Mouse (Mus musculus): ENCODE results near the gene Mucl3. TPM values are rescaled to one million over a fixed set of nuclear protein-coding genes. Genes with fewer than 3 reads are reported as not detected.

Gene Mucl3
- polyA plus RNA-seq, 1 experiment from 2014 or later, result 0.14 TPM

- Histone ChIP-seq H3K9me3 (replicated peaks; ENCODE audit: control insufficient read depth, low read length, poor library complexity, severe bottlenecking) (no peaks in the 10 kb centered on the region), H3K4me2 (ENCODE audit: low read length) (peak within 1 kb of the TSS; percentile 95), H3K4me1 (ENCODE audit: control insufficient read depth, insufficient read depth, low read length) (peaks cover 7% of the 10 kb centered on the region), H3K27me3 (ENCODE audit: control insufficient read depth, insufficient read depth, low read depth, low read length) (no peaks in the 10 kb centered on the region), H3K4me3 (ENCODE audit: low read depth, low read length) (peak within 1 kb of the TSS; percentile 73), H3K27ac (ENCODE audit: low read length) (peak within 1 kb of the TSS; percentile 63), H3K36me3 (ENCODE audit: control insufficient read depth, insufficient read depth, low read length) (no peaks in the 10 kb centered on the region), H3K9ac (ENCODE audit: low read depth, low read length) (peak within 1 kb of the TSS; percentile 88)
- peak; percentile 97 for ATAC-seq
- 2% methylated on average over 23 of the region's 23 CpGs for WGBS
Measured at GRCm38 (mm10) chr17:35673416-35674035, 30.0 kb upstream of the Mucl3 start, which contains the start of gene Gtf2h4. Gene Gtf2h4 (minus strand): TSS chr17:35673739.

- Histone ChIP-seq H3K4me3 (ENCODE audit: low read depth, low read length) (no peak overlapping the region), H3K9ac (ENCODE audit: low read depth, low read length) (no peak overlapping the region), H3K9me3 (replicated peaks; ENCODE audit: control insufficient read depth, low read length, poor library complexity, severe bottlenecking) (no peaks in the 10 kb centered on the region), H3K4me1 (ENCODE audit: control insufficient read depth, insufficient read depth, low read length) (peaks cover 14% of the 10 kb centered on the region), H3K27me3 (ENCODE audit: control insufficient read depth, insufficient read depth, low read depth, low read length) (no peaks in the 10 kb centered on the region), H3K27ac (ENCODE audit: low read length) (no peak overlapping the region), H3K36me3 (ENCODE audit: control insufficient read depth, insufficient read depth, low read length) (no peaks in the 10 kb centered on the region), H3K4me2 (ENCODE audit: low read length) (no peak overlapping the region)
- 92% methylated on average over 6 of the region's 6 CpGs for WGBS
- ATAC-seq, result no peak
Measured at GRCm38 (mm10) chr17:35672527-35672926, 29.0 kb upstream of the Mucl3 start.

GRCm38 (mm10) chr17:35671846-35672245 is 28.4 kb upstream of the Mucl3 start:
- H3K4me2 ChIP-seq (ENCODE audit: low read length), result no peak overlapping the region
- H3K4me1 ChIP-seq (ENCODE audit: control insufficient read depth, insufficient read depth, low read length), result peaks cover 14% of the 10 kb centered on the region
- 88% methylated on average over 6 of the region's 6 CpGs for WGBS
- ATAC-seq, result no peak
- H3K9me3 ChIP-seq (replicated peaks; ENCODE audit: control insufficient read depth, low read length, poor library complexity, severe bottlenecking), result no peaks in the 10 kb centered on the region
- no peak overlapping the region for H3K27ac ChIP-seq (ENCODE audit: low read length)
- H3K4me3 ChIP-seq (ENCODE audit: low read depth, low read length), result no peak overlapping the region
- H3K36me3 ChIP-seq (ENCODE audit: control insufficient read depth, insufficient read depth, low read length), result no peaks in the 10 kb centered on the region
- no peaks in the 10 kb centered on the region for H3K27me3 ChIP-seq (ENCODE audit: control insufficient read depth, insufficient read depth, low read depth, low read length)
- H3K9ac ChIP-seq (ENCODE audit: low read depth, low read length), result no peak overlapping the region

- Histone ChIP-seq H3K36me3 (ENCODE audit: control insufficient read depth, insufficient read depth, low read length) (no peaks in the 10 kb centered on the region), H3K27me3 (ENCODE audit: control insufficient read depth, insufficient read depth, low read depth, low read length) (no peaks in the 10 kb centered on the region), H3K27ac (ENCODE audit: low read length) (no peak overlapping the region), H3K4me1 (ENCODE audit: control insufficient read depth, insufficient read depth, low read length) (peaks cover 19% of the 10 kb centered on the region), H3K9ac (ENCODE audit: low read depth, low read length) (no peak overlapping the region), H3K4me3 (ENCODE audit: low read depth, low read length) (no peak overlapping the region), H3K4me2 (ENCODE audit: low read length) (no peak overlapping the region), H3K9me3 (replicated peaks; ENCODE audit: control insufficient read depth, low read length, poor library complexity, severe bottlenecking) (no peaks in the 10 kb centered on the region)
- ATAC-seq, result no peak
- 93% methylated on average over 9 of the region's 9 CpGs for WGBS
Measured at GRCm38 (mm10) chr17:35669731-35670130, 26.2 kb upstream of the Mucl3 start.

GRCm38 (mm10) chr17:35667334-35668065 is 24.0 kb upstream of the Mucl3 start, which contains the start of gene Vars2:
Gene Vars2 (minus strand): TSS chr17:35667592.
- under 1% methylated on average over 61 of the region's 61 CpGs for WGBS
- peak; percentile 91 for ATAC-seq
- H3K9me3 ChIP-seq (replicated peaks; ENCODE audit: control insufficient read depth, low read length, poor library complexity, severe bottlenecking), result no peaks in the 10 kb centered on the region
- 0 out of 2 replicates have a peak, but pooled peaks cover 3% of the 10 kb centered on the region for H3K36me3 ChIP-seq (ENCODE audit: control insufficient read depth, insufficient read depth, low read length)
- H3K4me3 ChIP-seq (ENCODE audit: low read depth, low read length), result peak within 1 kb of the TSS; percentile 55
- peak within 1 kb of the TSS; percentile 87 for H3K27ac ChIP-seq (ENCODE audit: low read length)
- H3K4me2 ChIP-seq (ENCODE audit: low read length), result peak within 1 kb of the TSS; percentile 81
- H3K27me3 ChIP-seq (ENCODE audit: control insufficient read depth, insufficient read depth, low read depth, low read length), result no peaks in the 10 kb centered on the region
- peaks cover 12% of the 10 kb centered on the region for H3K4me1 ChIP-seq (ENCODE audit: control insufficient read depth, insufficient read depth, low read length)
- H3K9ac ChIP-seq (ENCODE audit: low read depth, low read length), result peak within 1 kb of the TSS; percentile 86

- H3K27ac ChIP-seq (ENCODE audit: low read length), result peak overlapping the region; percentile 87
- H3K36me3 ChIP-seq (ENCODE audit: control insufficient read depth, insufficient read depth, low read length), result peaks cover 4% of the 10 kb centered on the region; the same call in 1 of the 2 replicates
- H3K4me3 ChIP-seq (ENCODE audit: low read depth, low read length), result peak overlapping the region; percentile 55
- H3K9ac ChIP-seq (ENCODE audit: low read depth, low read length), result peak overlapping the region; percentile 86
- ATAC-seq, result no peak; the same call in none of the 2 replicates
- no peaks in the 10 kb centered on the region for H3K27me3 ChIP-seq (ENCODE audit: control insufficient read depth, insufficient read depth, low read depth, low read length)
- H3K4me2 ChIP-seq (ENCODE audit: low read length), result peak overlapping the region; percentile 81
- H3K9me3 ChIP-seq (replicated peaks; ENCODE audit: control insufficient read depth, low read length, poor library complexity, severe bottlenecking), result no peaks in the 10 kb centered on the region
- WGBS, result 6% methylated on average over 13 of the region's 13 CpGs
- peaks cover 12% of the 10 kb centered on the region for H3K4me1 ChIP-seq (ENCODE audit: control insufficient read depth, insufficient read depth, low read length)
Measured at GRCm38 (mm10) chr17:35666851-35667256, 23.4 kb upstream of the Mucl3 start.

GRCm38 (mm10) chr17:35665957-35666515 is 22.5 kb upstream of the Mucl3 start:
- peaks cover 12% of the 10 kb centered on the region for H3K4me1 ChIP-seq (ENCODE audit: control insufficient read depth, insufficient read depth, low read length)
- peaks cover 12% of the 10 kb centered on the region; the same call in 1 of the 2 replicates for H3K36me3 ChIP-seq (ENCODE audit: control insufficient read depth, insufficient read depth, low read length)
- no peak overlapping the region for H3K4me3 ChIP-seq (ENCODE audit: low read depth, low read length)
- H3K9ac ChIP-seq (ENCODE audit: low read depth, low read length), result no peak overlapping the region
- H3K4me2 ChIP-seq (ENCODE audit: low read length), result no peak overlapping the region
- ATAC-seq, result no peak
- 77% methylated on average over 17 of the region's 17 CpGs for WGBS
- H3K27ac ChIP-seq (ENCODE audit: low read length), result no peak overlapping the region
- H3K9me3 ChIP-seq (replicated peaks; ENCODE audit: control insufficient read depth, low read length, poor library complexity, severe bottlenecking), result no peaks in the 10 kb centered on the region
- H3K27me3 ChIP-seq (ENCODE audit: control insufficient read depth, insufficient read depth, low read depth, low read length), result no peaks in the 10 kb centered on the region

GRCm38 (mm10) chr17:35653086-35653485 is 9.6 kb upstream of the Mucl3 start:
- no peaks in the 10 kb centered on the region for H3K9me3 ChIP-seq (replicated peaks; ENCODE audit: control insufficient read depth, low read length, poor library complexity, severe bottlenecking)
- 81% methylated on average over 2 of the region's 2 CpGs for WGBS
- H3K27me3 ChIP-seq (ENCODE audit: control insufficient read depth, insufficient read depth, low read depth, low read length), result no peaks in the 10 kb centered on the region
- no peak overlapping the region for H3K9ac ChIP-seq (ENCODE audit: low read depth, low read length)
- peaks cover 14% of the 10 kb centered on the region; the same call in 1 of the 2 replicates for H3K36me3 ChIP-seq (ENCODE audit: control insufficient read depth, insufficient read depth, low read length)
- no peak for ATAC-seq
- no peak overlapping the region for H3K27ac ChIP-seq (ENCODE audit: low read length)
- no peak overlapping the region for H3K4me2 ChIP-seq (ENCODE audit: low read length)
- no peak overlapping the region for H3K4me3 ChIP-seq (ENCODE audit: low read depth, low read length)
- H3K4me1 ChIP-seq (ENCODE audit: control insufficient read depth, insufficient read depth, low read length), result no peaks in the 10 kb centered on the region

GRCm38 (mm10) chr17:35649429-35649828 is 5.9 kb upstream of the Mucl3 start:
- H3K4me3 ChIP-seq (ENCODE audit: low read depth, low read length), result no peak overlapping the region
- ATAC-seq, result no peak

More at GRCm38 (mm10) chr17:35649429-35649828, 5.9 kb upstream of the Mucl3 start:
- Histone ChIP-seq H3K36me3 (ENCODE audit: control insufficient read depth, insufficient read depth, low read length) (no peaks in the 10 kb centered on the region), H3K27me3 (ENCODE audit: control insufficient read depth, insufficient read depth, low read depth, low read length) (no peaks in the 10 kb centered on the region), H3K4me1 (ENCODE audit: control insufficient read depth, insufficient read depth, low read length) (no peaks in the 10 kb centered on the region), H3K9ac (ENCODE audit: low read depth, low read length) (no peak overlapping the region), H3K4me2 (ENCODE audit: low read length) (no peak overlapping the region), H3K9me3 (replicated peaks; ENCODE audit: control insufficient read depth, low read length, poor library complexity, severe bottlenecking) (no peaks in the 10 kb centered on the region), H3K27ac (ENCODE audit: low read length) (no peak overlapping the region)
- 70% methylated on average over 2 of the region's 2 CpGs for WGBS

Data from midbrain, embryonic 16.5 days (tissue).